Mouse (Mus musculus) liver, postnatal 0 days (tissue): ENCODE data around the gene Mtmr6. TPM values are rescaled to one million over a fixed set of nuclear protein-coding genes. Genes with fewer than 3 reads are reported as not detected.
A peak's percentile ranks its signal among the peaks of the same experiment; 100 is the strongest.

Source experiments
- ATAC-seq: fragments of 200-750 bp; cut with Nextera tagmentation; 2 replicates; pipeline ENCODE4 v1.8.0; 2017; ENCODE audit warnings: mild to moderate bottlenecking, moderate library complexity
- DNase-seq: peaks from one replicate; pipeline ENCODE4 v3.0.0-alpha.2; 2016
- H3K27ac ChIP-seq: fragments of 300-500 bp; sonication (generic); 2 replicates; pipeline ENCODE4 v1.5.1; 2014; ENCODE audit warnings: antibody characterized with exemption, moderate library complexity, mild to moderate bottlenecking, low read depth
- H3K27me3 ChIP-seq: fragments of 300-500 bp; sonication (generic); 2 replicates; pipeline ENCODE4 v1.6.1; 2014; ENCODE audit warnings: low read length, control low read depth, mixed read lengths; ENCODE audit not compliant: insufficient read depth
- H3K36me3 ChIP-seq: fragments of 300-500 bp; sonication (generic); replicated peaks from 2 replicates; pipeline ENCODE4 v1.6.1; 2014; ENCODE audit warnings: mild to moderate bottlenecking, control low read depth, low read length, moderate library complexity, mixed read lengths; ENCODE audit not compliant: insufficient read depth
- H3K4me1 ChIP-seq: fragments of 300-500 bp; sonication (generic); 2 replicates; pipeline ENCODE4 v1.6.1; 2014; ENCODE audit warnings: antibody characterized with exemption, mild to moderate bottlenecking, control low read depth; ENCODE audit not compliant: insufficient read depth
- H3K4me2 ChIP-seq: fragments of 300-500 bp; sonication (generic); 2 replicates; pipeline ENCODE4 v1.6.1; 2014; ENCODE audit warnings: low read depth, mild to moderate bottlenecking, low read length, moderate library complexity, mixed read lengths
- H3K4me3 ChIP-seq: fragments of 300-500 bp; sonication (generic); 2 replicates; pipeline ENCODE4 v1.5.1; 2014; ENCODE audit warnings: low read depth, low read length
- H3K9ac ChIP-seq: fragments of 300-500 bp; sonication (generic); replicated peaks from 2 replicates; pipeline ENCODE4 v1.6.1; 2014; ENCODE audit warnings: mild to moderate bottlenecking, moderate library complexity
- H3K9me3 ChIP-seq: fragments of 300-500 bp; sonication (generic); 2 replicates; pipeline ENCODE4 v1.6.1; 2016; ENCODE audit warnings: mild to moderate bottlenecking, control low read depth, low read length, mixed read lengths
- CTCF ChIP-seq: sonication (generic); IDR thresholded peaks from 2 replicates; pipeline ENCODE4 v1.5.1; 2016; ENCODE audit warnings: antibody characterized with exemption, low read depth
- EP300 ChIP-seq: IDR thresholded peaks from 2 replicates; pipeline ENCODE4 v1.6.1; 2016; ENCODE audit warnings: antibody characterized with exemption, low read depth, mild to moderate bottlenecking
- WGBS: fragments of 180-500 bp; shearing (Covaris S2); extraction: QIAGEN DNeasy Blood & Tissue Kit; methylation state at CpG from one replicate; pipeline ENCODE4 v1.1.7; 2014; ENCODE audit not compliant: insufficient replicate concordance; 5-methylcytosine and 5-hydroxymethylcytosine counted together
- polyA plus RNA-seq: library from polyadenylated mRNA; unstranded; fragments of >200 nt; fragmentation: Nextera tagmentation; extraction: Ambion mirVana; gene quantifications from 2 replicates; pipeline ENCODE4 v1.2.1, GENCODE M21; 2015

The Mtmr6 gene
- polyA plus RNA-seq, 1 experiment from 2014 or later: 9.4 TPM

DNA sequence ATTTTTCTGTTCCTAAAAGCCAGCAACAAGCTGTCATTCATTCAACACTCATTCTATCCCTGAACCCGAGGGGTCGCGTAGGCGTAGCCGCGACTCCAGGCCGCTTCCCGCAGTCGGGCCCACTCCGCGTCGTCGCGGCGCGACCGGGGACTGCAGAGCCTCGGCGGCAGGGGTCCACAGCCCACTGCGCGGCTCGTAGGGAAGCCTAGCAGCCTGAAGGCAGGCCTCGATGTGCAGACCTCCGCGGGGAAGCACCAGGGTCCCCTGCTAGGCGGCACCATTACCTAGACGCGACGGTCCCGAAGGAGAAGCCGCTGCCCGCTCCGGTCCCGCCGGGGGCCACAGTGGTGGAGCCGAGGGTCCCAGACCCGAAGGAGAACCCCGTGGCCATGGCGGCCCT is 14.1 kb upstream of the Mtmr6 start:
- H3K9me3 ChIP-seq: no peaks in the 10 kb centered on the region
- ATAC-seq (peak; percentile 48), DNase-seq (no peak)
- H3K27me3 ChIP-seq: no peaks in the 10 kb centered on the region
- H3K4me1 ChIP-seq: peaks cover 12% of the 10 kb centered on the region
- H3K4me3 ChIP-seq: peak overlapping the region; percentile 90
- H3K36me3 ChIP-seq: no peaks in the 10 kb centered on the region
- TF ChIP-seq EP300 (no peak), CTCF (no peak)
- peak overlapping the region; percentile 86 for H3K4me2 ChIP-seq
- WGBS: 0% methylated on average over 35 of the region's 39 CpGs
- peak overlapping the region; percentile 99 for H3K9ac ChIP-seq
- H3K27ac ChIP-seq: peak overlapping the region; percentile 91

DNA sequence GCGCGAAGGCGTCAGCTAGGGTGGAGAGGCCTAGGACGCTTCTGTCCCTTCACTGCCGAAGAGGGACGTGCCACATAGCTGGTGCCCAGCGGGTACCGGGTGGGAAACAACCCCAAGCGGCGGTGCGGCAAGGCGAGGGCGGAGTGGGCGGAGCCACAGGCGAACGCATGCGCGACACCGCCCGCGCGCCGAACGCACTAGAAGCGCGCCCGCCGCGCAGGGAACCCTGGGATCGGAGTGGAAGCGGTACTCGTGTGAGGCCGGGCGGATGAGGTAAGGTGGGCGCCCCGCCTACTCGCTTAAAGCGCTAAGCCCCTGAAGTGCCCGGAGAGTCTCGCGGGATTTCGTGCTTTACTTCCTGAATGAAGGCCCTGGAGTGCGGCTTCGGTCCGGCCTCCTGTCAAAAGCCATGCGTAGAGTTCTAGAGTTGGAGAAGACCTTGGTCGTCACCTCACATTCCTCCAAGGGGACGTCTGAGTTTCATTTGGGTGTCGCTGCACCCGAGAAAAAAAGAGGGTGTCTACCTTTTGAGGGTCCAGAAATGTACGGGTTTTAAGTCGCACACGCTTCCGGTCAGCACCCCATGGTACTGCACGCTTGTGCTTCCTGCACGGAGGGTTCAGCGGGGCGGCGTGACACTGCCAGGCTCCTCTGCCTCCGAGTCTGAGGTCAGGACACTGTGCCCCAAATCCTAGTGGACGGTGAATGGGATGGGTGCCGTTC is 13.6 kb upstream of the Mtmr6 start, which contains the start of the genes Nupl1 and Gm49336:
Gene Nupl1, minus strand, starts transcription at position 151 of the 723 bp plus-strand sequence.
Gene Gm49336, minus strand, starts transcription at position 227 of the 723 bp plus-strand sequence.
- TF ChIP-seq EP300 (peak; percentile 78; the same call in 1 of the 2 replicates), CTCF (no peak)
- DNase-seq (peak; percentile 98), ATAC-seq (peak; percentile 99)
- Histone ChIP-seq H3K9me3 (no peaks in the 10 kb centered on the region), H3K36me3 (no peaks in the 10 kb centered on the region), H3K4me2 (peak within 1 kb of the TSS; percentile 86), H3K9ac (peak within 1 kb of the TSS; percentile 99), H3K27ac (peak within 1 kb of the TSS; percentile 91), H3K27me3 (no peaks in the 10 kb centered on the region), H3K4me3 (peak within 1 kb of the TSS; percentile 90), H3K4me1 (peaks cover 12% of the 10 kb centered on the region)
- WGBS: under 1% methylated on average over 62 of the region's 62 CpGs

DNA sequence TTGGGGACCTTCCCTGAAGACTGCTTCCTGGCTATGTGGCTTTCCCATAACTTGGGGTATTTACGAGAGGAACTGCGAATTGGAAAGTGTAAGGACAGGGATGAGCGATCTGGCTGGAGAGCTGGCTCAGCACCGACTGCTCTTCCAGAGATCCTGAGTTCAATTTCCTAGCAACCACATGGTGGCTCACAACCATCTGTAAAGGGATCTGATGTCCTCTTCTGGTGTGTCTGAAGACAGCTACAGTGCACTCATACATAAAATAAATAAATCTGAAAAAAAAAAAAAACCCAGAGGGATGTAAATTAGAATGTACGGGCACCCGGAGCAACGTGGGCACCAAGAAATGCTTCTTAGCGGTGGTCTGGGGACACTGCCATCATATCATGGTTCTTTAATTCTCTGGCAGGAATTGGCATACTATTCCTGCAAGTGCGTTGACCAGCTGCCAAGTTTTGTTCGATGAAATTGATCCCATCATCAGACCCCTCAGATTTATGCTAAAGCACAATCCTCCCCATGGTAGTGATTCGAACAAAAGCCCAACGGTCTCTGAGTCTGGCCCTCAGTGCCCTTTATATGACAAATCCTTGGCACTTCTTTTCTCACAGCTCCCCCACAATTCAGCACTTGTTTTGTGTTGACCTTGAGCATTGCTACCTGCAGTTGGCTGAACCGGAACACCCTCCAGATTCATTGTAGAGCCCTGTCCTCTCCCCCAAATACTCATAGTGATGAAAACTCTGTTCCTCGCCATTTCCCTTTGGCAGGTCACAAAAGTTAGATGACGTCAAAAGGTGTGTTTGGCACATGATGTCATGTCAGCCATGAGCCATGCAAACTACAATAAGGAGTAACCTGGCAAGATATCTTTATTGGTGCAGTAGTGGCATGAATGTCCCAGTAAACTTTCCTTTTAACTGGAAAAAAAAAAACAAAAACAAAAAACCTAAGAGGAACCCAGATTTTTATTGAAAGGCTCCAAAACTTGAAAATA is 12.7 kb upstream of the Mtmr6 start:
- ATAC-seq (peak; percentile 2; the same call in 1 of the 2 replicates), DNase-seq (peak; percentile 27)
- H3K36me3 ChIP-seq: no peaks in the 10 kb centered on the region
- H3K4me1 ChIP-seq: peaks cover 15% of the 10 kb centered on the region
- peak overlapping the region; percentile 76 for H3K9ac ChIP-seq
- peak overlapping the region; percentile 91 for H3K27ac ChIP-seq
- H3K4me3 ChIP-seq: peak overlapping the region; percentile 90
- H3K27me3 ChIP-seq: no peaks in the 10 kb centered on the region
- peak overlapping the region; percentile 86 for H3K4me2 ChIP-seq
- no peak for TF ChIP-seq EP300
- TF ChIP-seq CTCF: peak; percentile 14; the same call in 1 of the 2 replicates
- H3K9me3 ChIP-seq: no peaks in the 10 kb centered on the region
- 18% methylated on average over 15 of the region's 15 CpGs for WGBS

DNA sequence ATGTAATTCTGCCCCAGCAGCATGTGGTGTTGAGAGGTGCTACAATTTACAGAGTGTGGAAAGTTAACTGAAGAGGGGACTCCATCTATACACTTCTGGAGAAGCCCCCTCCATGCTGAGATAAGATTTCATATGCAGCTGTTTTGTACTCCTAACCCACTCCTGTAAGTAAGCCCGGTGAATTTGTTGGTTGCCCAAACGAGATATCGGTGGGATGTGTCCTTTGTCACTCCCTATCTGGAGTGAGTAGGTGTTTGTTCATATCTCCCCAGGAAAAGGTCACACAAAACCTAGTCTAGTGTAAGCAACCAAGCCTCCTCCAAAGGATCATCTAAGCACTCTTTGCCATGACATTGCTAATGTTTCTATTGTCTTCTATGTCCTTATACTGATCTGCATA is 11.6 kb upstream of the Mtmr6 start:
- no peak overlapping the region for H3K4me3 ChIP-seq
- no peaks in the 10 kb centered on the region for H3K9me3 ChIP-seq
- no peaks in the 10 kb centered on the region for H3K36me3 ChIP-seq
- TF ChIP-seq EP300 (no peak), CTCF (no peak)
- H3K9ac ChIP-seq: no peak overlapping the region
- ATAC-seq (no peak), DNase-seq (no peak)
- H3K4me1 ChIP-seq: peaks cover 17% of the 10 kb centered on the region
- H3K27ac ChIP-seq: no peak overlapping the region
- H3K27me3 ChIP-seq: no peaks in the 10 kb centered on the region
- WGBS: 56% methylated on average over 3 of the region's 3 CpGs
- no peak overlapping the region for H3K4me2 ChIP-seq

DNA sequence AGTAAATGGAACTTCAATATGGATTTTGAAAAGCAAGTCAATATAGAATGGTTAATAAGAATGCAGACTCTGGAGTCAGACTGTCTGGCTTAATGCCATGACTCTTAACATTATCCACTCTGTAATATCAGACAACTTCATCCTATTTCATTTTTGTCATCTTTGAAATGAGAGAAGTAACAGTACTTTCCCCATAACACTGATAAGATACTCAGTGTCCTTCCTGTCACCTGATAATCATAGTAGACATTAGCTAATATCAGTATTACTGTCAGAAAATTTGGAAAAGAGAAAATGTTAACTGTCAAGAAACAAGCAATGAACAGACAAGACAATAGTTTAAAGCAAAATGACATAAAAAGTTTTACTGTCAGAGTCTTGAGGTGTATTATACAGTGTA is 10.3 kb upstream of the Mtmr6 start:
- H3K27ac ChIP-seq: no peak overlapping the region
- H3K27me3 ChIP-seq: no peaks in the 10 kb centered on the region
- TF ChIP-seq CTCF (no peak), EP300 (no peak)

DNA sequence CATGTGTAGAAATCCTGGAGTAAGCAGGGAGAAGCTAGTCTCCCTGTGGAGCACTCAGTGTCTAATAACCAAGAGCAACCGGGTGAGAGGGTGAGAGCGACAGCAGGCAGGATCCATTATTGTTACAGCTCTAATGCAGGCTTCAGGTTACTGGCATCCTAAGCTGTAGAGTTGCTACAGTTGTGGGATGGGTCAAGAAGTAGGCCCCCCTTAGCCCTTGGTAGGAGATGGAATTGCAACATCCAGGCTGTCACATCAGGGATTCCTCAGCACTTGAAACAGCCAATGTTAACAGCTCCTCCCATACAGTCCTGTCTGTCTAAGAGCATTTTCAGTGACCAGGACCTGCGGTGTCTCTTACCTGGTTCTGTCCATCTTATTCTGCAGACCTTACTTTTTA is 8.7 kb upstream of the Mtmr6 start:
- Histone ChIP-seq H3K27ac (no peak overlapping the region), H3K27me3 (no peaks in the 10 kb centered on the region), H3K9ac (no peak overlapping the region), H3K9me3 (no peaks in the 10 kb centered on the region), H3K4me3 (no peak overlapping the region), H3K36me3 (no peaks in the 10 kb centered on the region), H3K4me1 (peaks cover 11% of the 10 kb centered on the region; the same call in 1 of the 2 replicates), H3K4me2 (no peak overlapping the region)
- 53% methylated on average over 3 of the region's 3 CpGs for WGBS
- DNase-seq (no peak), ATAC-seq (no peak)
- TF ChIP-seq CTCF: no peak
- TF ChIP-seq EP300: no peak

More for the DNA sequence above, 10.3 kb upstream of the Mtmr6 start:
- Histone ChIP-seq H3K36me3 (no peaks in the 10 kb centered on the region), H3K4me2 (no peak overlapping the region), H3K9ac (no peak overlapping the region), H3K4me3 (no peak overlapping the region), H3K4me1 (peaks cover 11% of the 10 kb centered on the region), H3K9me3 (no peaks in the 10 kb centered on the region)
- DNase-seq (no peak), ATAC-seq (no peak)
